Mouse (Mus musculus): ENCODE measurements around the gene Btbd18.
"Not testable (repeated sequence)": the region's sequence is repeated elsewhere in the genome, so short reads cannot be mapped to it uniquely, and the experiment has no call there.

The Btbd18 gene

DNA sequence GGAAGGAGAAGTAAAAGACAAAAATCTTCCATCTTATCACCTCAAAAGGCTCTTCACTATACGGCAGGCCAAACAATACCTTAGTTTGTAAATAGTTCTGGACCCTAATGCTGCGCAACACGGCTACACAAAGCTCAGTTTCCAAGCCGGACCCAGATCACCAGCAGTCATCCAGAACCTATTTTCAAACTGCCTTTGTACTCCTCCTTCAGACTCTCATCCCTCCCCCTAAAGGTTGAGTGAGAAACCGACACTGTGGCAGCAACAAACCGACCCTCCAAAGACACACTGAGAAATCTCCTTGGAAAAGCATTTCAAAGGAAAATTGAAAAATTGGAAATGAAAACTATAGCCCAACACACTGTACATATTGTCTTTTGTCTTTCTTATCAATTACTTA, 10.5 kb upstream of the Btbd18 start:
- DNase-seq, result no peak

DNA sequence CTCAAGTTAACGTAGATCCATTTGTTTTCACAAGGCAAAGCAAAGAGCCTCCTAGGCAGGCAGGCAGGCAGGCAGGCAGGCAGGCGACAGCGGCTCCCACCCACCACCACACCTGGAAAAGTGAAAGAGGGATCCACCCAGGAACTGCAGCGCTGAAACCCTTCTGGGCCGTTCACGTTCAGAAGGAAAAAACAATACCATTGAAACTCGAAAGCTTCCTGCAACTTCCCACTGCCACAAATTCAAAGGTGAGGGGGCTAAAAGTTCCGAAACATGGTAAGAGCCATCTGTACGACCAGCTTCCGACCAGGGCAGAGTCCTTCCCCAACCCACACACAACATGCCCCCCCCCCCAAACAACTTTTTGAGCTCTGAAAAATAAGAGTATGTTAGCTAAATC, 9.2 kb upstream of the Btbd18 start:
- DNase-seq, result peak; percentile 31 to 45

DNA sequence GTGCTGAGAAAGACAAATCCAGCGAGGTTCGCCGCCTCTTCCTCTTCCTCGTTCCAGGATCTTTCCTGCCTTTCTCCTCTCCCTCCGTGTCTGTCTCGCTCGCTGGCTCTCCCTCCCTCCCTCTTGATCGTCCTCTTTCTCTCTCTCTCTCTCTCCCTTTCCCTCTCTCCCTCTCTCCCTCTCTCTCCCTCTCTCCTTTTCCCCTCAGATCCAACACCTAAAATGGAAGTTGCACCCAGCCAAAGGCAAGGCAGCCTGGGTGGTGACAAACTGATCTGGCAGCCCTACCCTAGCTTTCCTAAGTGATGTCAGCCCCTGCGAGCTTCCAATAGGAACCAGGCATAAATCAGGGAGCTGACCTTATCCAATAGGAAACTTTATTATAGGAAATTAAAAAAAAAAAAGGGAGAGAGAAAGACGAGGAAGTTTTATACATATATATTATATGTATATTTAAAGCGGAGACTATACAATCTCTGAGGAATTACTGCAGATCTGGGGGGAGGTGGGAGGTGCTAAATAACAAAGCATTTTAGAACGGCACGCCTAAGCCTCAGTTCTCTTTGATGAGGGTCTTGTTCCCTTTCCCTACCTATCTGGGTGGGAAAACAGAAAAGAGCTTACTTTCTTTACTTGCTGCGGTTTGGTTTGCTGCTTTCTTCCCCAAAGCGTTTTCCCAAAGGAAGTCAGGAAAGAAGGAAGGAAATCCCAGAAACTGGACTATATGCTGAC, 8.2 kb upstream of the Btbd18 start, which contains the start of gene Ctnnd1:
TSS of gene Ctnnd1 (minus strand) at position 302 of the 732 bp plus-strand sequence.
- DNase-seq, result peak; percentile 90 to 95

DNA sequence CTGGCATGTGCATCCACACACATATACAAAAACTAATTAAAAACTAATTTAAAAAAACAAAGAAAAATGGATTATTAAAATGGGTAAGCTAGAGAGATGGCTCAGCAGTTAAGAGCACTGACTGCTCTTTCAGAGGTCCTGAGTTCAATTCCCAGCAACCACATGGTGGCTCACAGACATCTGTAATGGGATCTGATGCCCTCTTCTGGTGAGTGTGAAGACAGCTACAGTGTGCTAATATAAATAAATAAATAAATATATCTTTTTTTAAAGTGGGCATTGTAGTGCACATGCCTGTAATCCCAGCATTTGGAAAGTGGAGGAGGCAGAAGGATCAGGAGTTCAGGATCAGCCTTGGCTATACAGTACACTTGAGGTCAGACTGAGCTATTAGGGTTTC, 5.5 kb upstream of the Btbd18 start:
- DNase-seq, result no peak

DNA sequence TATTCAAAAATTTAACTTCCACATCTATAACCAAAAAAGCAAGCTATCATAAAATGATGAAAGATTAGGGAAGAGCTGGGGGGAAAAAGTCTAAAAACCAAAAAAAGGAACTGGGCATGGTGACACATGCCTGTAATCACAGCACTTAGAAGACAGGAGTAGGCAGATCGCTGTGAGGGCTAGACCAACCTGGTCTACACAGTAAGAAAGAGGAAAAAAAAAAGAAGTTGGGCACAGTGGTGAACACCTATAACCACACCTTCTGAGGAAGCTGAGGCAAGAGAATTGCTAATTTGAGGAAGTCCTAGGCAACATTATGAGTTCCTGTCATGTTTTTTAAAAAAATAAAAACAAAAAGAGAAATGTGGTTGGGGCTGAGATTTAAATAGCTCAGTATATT, 3.0 kb upstream of the Btbd18 start:
- no peak for DNase-seq

DNA sequence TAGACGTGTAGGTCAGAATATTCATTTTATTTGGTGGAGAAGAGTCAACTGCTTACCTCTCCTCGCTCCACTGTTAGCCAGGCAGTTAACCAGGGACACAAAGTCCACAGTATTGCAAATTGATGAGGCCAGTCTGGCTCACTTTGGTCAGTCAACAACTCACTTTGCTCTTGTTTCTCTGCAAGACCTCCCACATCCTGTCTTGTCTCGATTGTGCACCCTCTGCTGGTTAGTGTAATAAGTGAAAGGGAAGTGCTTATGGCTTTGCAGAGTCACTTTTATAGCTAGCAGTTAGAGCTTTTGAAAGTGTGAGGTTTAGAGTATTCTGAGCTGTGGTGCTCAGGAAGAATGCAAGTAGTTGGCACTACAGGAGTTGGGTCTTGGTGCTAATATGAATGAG, 1.4 kb downstream of the Btbd18 start:
- DNase-seq, result peak; percentile 52 to 72

DNA sequence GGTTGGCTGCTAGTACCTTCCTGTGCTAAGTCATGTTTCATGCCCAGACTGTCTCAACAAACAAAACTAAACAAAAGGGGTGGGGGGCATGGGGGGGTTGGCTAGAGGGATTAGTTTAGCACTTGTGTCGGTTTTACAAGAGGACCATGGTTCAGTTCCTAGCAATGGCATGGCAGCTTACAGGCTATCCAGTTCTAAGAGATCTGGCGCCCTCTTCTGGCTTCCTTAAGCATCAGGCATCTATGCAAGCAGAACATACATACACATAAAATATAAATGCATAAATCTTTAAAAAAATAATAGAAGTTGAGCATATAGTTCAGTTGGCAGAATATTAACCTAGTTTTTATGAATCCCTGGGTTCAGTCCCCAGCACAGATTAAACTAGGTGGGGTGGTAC, 4.0 kb downstream of the Btbd18 start:
- peak; percentile 55 to 75 for DNase-seq

DNA sequence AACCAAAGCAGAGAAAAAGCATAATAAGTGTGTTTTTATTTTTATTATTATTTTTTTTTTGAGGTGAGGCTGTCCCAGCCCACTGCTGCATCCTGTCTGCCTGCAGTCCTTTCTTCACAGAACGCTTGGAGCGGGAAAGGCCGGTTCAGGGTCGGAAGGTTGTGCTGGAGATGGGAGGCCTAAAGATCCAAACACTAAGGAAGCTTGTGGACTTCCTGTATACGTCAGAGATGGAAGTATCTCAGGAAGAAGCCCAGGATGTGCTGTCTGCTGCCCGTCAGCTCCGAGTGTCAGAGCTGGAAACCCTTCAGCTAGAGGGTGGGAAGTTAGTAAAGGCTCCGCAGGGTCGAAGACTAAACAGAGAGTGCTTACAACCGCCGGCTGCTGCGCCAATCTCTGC, 7.2 kb downstream of the Btbd18 start:
- DNase-seq, result peak; percentile 27 to 51

DNA sequence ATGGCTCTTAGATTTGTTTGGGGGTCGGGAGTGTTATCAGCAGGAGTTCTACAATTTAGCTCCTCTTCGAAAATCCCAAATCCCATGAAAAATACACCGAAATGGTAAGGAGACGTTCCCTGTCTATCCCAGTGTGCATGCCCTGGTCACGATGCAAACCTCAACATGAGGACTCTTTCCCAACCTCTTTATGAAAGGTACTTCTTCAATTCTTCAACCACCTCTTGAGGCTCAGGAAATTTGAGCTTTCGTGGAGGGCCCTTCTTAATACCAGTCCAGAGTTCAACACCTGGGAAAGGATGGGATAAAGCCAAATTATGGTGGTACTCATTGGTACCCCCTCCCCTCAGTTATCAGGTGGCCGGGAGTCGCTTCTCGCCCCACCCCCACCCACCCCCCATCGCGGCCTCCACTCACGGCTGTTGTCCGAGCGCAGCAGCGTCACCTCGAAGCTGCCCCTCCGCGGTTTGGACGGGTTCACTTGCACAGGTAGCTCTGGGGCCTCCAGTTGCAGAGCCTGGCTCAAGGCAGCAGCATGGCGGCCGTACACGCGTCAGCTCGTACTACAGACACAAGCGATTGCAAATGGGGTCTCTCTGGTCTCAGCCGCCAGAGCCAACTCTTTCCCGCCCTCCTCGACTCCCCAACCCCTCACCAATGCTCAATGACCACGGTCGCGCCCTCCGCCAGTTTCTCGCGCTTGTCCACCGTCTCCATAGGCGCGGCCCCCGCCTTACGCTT, 11.1 kb downstream of the Btbd18 start:
- DNase-seq, result peak; percentile 40 to 54

DNA sequence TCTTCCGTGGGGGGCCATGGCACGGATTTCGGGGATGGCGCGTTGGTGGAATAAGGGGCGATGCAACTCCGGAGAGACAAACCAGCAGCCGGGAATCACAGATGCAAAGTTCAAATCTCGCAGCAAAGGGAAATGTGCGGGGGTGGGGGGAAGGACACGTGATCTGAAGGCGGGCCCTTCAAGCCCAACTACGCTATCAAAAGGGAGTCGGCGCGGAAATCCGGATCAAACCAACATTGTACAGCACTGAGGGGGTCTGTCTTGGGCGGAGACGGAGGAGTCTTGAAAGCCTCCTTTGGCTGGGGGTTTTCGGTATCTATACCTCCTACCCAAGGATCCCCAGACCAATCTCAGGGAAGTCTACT, 11.7 kb downstream of the Btbd18 start, which contains the start of gene Selenoh:
TSS of gene Selenoh (minus strand) at position 202 of the 365 bp plus-strand sequence.
- DNase-seq, result peak; percentile 87 to 88

DNA sequence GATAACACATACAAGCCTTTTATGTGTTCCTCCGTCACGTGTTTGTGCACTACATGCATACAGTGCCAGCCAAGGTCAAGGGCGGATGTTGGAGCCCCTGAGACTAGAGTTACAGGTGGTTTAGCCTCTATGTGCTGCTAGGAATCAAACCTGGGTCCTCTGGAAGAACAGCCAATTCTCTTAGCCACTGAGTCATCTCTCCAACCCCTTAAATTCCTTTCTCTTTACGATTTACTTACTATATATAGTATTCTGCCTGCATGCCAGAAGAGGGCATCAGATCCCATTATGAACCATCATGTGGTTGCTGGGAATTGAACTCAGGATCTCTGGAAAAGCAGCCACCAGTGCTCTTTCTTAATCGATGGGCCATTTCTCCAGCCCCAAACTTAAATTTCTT, 12.7 kb downstream of the Btbd18 start:
- DNase-seq, result not testable (repeated sequence)

DNA sequence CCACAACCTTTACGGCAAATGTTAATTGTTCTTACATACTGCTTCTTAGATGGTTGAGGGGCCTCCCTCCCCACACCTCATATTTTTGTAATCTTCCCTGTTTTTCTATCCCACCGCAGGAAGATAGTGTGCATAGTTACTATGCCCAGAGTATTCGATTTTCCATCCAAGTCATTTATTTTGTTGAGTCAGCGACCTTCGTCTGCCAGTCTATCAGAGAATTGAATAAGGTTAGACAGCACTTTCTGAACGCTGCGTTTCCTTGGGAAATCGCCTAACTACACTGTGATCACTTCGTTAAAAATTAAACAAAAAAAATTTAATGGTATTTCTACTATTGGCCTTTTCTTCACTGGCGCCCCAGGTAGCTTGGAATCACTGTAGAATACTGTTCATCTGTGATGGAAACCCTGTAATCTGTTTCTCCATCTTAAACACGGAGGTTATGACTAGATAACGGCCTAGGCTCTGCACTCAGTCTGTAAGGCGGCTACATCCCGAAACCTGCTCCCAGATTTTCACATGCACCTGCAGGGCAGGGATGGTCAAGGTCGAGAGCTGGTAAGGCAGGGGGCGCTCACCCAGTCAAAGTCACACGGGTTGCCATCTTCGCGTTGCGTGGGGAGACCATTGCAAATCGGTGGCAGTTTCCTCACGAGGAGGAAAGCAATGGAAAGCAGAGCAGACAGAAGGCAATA, 18.5 kb downstream of the Btbd18 start:
- no peak for DNase-seq

DNA sequence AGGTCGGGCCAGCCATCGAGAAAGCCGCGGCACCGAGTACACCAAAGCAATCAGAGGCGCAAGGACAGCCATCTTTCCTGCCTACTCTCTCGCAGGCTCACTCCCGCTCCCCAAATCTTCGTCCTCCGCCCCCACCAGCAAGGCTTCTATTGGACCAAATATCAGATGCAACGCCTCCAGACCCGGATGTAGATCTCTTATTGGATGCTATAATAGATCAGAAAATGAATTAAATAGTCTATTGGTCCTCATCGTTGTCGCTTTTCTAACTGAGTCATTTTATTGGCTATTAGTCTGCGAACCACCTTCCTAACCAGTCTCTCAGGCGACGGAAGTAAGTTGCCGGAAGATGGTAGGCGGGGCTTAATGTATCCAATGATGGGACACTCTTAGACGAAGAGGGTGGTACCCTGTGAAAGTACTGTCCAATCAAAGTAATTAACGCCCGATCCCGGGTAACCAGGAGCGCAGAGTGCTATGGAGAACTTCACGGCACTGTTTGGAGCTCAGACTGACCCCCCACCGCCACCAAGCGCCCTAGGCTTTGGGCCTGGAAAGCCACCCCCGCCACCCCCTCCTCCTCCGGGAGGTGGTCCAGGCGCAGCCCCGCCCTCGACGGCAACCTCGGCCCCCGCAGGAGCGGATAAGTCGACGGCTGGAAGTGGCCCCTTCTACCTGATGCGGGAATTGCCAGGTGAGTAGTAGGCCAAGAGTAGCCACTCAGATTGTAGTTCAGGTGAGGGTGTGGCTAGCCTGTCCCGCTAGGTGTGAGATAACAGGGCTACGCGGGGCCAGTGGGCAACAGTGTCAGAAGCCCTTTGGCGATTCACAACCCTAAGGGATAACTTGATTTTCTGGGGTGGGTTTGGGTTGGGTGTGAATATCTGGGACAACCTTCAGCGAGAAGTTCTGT, 19.3 kb downstream of the Btbd18 start, which contains the start of the genes Gm28635 and Med19:
TSS of gene Gm28635 (minus strand) at position 74 of the 913 bp plus-strand sequence.
TSS of gene Med19 (plus strand) at position 435 of the 913 bp plus-strand sequence.
- peak; percentile 97 to 98 for DNase-seq

DNA sequence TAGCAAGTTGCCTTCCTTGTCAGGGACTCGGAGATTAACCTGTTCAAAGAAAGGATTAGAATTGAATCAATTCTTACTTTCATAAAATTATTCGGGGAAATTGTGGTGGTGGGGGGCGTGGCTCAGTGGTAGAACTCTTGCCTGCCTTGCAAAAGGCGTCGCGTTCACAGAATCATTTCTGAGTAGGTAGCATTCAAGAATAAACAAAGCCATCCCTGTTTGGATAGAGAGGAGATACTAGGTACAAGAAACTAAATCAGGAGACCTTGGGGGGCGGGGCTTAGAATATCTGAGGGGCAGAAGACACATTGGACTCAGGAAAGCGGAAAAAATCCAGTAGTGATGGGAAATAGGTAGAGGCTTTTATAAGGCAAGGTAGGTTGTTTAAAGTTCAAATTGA, 20.1 kb downstream of the Btbd18 start, which contains the start of gene Tmx2:
TSS of gene Tmx2 (minus strand) at position 125 of the 400 bp plus-strand sequence.
- no peak for DNase-seq

DNA sequence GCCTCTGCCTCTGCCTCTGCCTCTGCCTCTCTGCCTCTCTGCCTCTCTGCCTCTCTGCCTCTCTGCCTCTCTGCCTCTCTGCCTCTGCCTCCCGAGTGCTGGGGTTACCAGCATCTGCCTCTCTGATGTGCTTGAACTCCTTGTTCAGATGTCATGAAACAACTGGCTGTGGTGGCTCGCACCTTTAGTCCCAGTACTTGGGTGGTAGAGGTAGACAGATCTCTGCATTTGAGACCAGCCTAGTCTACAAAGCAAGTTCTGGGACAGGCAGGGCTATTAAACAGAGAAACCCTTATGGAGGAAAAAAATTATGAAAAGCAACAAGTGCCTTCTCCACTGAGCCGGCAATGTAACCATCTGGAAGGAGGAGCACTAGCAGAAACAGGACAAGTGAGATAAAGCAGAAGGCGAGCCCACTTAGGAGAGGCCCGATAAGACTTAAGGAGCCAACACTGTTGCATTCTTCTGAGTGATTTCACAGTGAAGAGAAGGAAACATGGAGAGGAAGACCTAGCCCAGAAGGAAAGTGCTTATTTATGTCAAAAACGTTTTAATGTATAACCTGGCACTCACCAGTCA, 23.8 kb downstream of the Btbd18 start:
- DNase-seq, result no peak

DNA sequence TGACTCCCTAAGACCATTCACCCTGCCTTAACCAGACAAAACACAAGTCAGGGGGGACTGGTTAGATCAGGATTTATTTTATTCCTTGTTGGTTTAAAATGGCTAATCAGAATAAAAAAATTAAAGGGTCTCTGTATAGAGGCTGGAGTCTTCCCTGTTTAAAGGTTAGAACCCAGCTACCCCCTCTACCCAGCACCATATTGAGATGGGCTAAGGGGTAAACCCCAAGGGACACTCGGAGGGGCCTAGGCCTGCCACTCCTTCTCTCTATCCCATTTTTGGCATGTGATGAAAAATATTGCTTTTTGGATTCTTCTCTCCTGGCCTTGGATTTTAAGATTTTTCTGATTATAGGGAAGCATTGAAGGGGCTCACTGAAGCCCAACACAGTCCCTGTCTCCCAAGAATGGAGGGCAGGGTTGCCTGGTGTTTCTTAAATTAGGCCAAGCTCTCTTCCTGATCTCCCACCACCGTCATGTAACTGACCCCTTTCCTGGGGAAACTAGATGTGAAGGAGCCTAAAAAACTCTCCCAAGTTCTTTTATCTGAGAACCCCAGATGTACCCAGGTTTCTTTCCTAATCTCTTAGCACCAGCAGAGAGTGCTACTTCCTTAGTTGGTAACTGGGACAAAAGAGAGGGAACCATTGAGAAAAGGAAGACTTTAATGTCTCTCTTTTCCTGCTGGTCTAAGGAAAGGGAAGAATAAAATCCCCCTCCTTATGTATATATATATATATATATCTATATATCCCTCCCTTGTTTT, 29.4 kb downstream of the Btbd18 start:
- DNase-seq, result no peak

DNA sequence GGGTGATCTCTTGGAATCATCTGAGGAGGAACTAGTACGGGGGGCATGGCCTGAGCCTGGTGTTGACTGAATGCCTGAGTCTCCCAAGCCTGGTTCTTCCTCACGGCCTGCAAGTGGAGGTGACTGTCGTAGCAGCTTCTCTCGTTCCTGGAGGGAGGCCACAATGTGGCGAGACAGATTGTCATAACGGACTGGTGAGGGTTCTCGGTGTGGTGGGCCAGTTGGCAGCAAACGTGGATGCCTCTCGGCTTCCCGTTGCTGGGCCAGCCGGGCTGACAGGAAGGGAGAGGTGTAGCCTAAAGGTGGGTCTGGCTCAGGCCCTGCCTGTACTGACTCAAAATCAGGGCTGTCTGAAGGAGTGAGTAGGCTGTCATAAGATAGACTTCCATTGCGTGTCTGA, 31.2 kb downstream of the Btbd18 start:
- no peak for DNase-seq

DNA sequence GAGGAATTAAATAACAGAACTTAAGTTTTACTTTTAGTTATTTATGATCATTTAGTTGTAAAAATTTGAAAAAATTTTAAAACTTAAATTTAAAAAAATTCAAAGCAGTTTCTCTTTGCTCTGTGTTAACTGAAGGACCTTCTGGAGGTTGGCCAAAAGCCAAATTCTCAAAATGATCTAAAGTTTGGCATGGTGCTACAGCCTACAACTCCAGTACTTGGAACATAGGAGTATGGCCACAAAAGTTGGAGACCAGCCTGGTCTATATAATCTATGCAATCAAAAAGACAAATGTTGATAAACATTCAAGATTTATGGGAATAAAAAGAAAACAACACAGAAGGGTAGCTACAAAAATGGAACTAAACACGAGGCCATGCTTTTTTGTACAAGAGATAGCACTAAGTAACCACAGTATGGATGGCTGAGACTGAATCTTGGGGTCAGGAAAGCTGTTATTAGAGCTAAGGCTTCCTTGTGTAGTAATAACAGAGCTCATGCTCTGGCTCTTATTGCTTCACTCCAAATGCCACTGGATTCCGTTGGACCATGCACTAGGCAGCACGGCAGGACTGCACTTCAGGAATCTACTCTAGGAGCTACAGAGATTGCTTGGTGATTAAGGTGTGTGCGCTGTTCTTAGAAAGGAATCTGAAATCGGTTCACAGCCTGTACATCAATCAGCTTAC, 36.3 kb downstream of the Btbd18 start:
- DNase-seq, result no peak

DNA sequence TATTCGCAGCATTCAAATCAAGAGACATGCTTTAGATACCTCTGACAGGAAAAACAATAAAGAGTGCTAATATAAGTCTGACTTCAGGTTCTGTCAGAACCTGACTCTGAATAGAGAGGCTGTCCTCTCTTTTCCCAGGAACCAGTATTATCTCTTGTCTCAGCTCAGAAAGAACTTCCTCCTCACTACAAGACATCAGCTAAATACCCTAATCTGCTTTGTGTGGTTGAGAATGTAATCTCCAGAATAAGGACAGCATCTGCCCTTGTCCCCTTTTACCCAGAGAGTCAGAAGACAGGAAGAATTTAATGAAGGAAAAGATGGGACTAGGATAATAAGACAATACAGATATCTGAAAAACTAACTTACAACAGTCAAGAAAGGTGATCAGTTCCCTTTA, 44.6 kb downstream of the Btbd18 start:
- no peak for DNase-seq

DNA sequence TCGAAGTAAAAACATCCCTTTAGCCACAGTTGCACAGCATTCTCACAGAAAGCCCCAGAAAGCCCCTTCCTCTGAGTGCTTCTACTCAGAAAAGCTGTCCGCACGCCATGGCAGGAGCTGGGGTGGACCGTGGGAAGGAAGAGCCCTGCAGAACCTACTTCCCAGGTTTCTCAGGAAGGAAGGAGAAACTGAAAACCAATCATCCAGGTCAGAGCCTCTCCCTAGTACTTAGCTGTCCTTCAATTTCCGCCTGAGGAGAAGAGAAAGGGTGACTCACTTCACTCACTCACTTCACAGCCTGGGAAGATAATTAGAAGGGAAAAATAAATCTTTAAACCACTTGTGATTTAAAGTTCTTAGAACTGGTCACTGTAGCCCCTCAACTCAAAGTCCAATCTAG, 45.5 kb downstream of the Btbd18 start:
- no peak for DNase-seq

Measured in kidney, postnatal 25 days (tissue).